Mouse (Mus musculus): Measurements from ENCODE around the gene Mob3c.

GRCm38 (mm10) chr4:115850111-115850510 is 22.2 kb downstream of the Mob3c start:
- TF ChIP-seq CTCF (IDR thresholded peaks at IDR 0.05; ENCODE audit: control insufficient read depth, insufficient read depth, insufficient read length) (no peak), MYOD1 (IDR thresholded peaks at IDR 0.05; ENCODE audit: control insufficient read depth, insufficient read length, low read depth) (no peak)

Data from C2C12 (cell line).